Mouse (Mus musculus) heart, adult 2 months (tissue): ENCODE results near the gene Apba1.

ENCODE experiments used
- CTCF ChIP-seq: fragments of 200-600 bp; IDR thresholded peaks from 2 replicates; pipeline ENCODE4 v1.8.1; 2022; ENCODE audit warnings: antibody characterized with exemption, mild to moderate bottlenecking, moderate library complexity
- POLR2A ChIP-seq: fragments of 200-500 bp; IDR thresholded peaks from 2 replicates; pipeline ENCODE4 v1.6.1; 2011; ENCODE audit warnings: mild to moderate bottlenecking, low read depth, low read length, control low read depth; ENCODE audit not compliant: insufficient read depth

- TF ChIP-seq POLR2A, result no peak
- no peak for TF ChIP-seq CTCF
Observed at GRCm38 (mm10) chr19:23980598-23980997, 221.9 kb downstream of the Apba1 start.
